Mouse (Mus musculus) forebrain, embryonic 15.5 days (tissue): Measurements from ENCODE around the gene Ubb. TPM values are rescaled to one million over a fixed set of nuclear protein-coding genes. Genes with fewer than 3 reads are reported as not detected.

Source experiments
- ATAC-seq: fragments of 200-750 bp; cut with Nextera tagmentation; replicated peaks from 2 replicates; pipeline ENCODE4 v1.8.0; 2017; ENCODE audit warnings: mild to moderate bottlenecking, moderate TSS enrichment, moderate library complexity
- H3K27ac ChIP-seq: fragments of 300-500 bp; sonication (generic); replicated peaks from 2 replicates; pipeline ENCODE4 v1.5.1; 2015; ENCODE audit warnings: mild to moderate bottlenecking, inconsistent platforms
- H3K27me3 ChIP-seq: fragments of 300-500 bp; sonication (generic); 2 replicates; pipeline ENCODE4 v1.6.1; 2015; ENCODE audit warnings: inconsistent platforms
- H3K36me3 ChIP-seq: fragments of 300-500 bp; sonication (generic); 2 replicates; pipeline ENCODE4 v1.6.1; 2015; ENCODE audit warnings: mild to moderate bottlenecking, inconsistent platforms
- H3K4me1 ChIP-seq: fragments of 300-500 bp; sonication (generic); 2 replicates; pipeline ENCODE4 v1.6.1; 2015; ENCODE audit warnings: inconsistent platforms
- H3K4me2 ChIP-seq: fragments of 300-500 bp; sonication (generic); replicated peaks from 2 replicates; pipeline ENCODE4 v1.6.1; 2015; ENCODE audit warnings: mild to moderate bottlenecking, inconsistent platforms
- H3K4me3 ChIP-seq: fragments of 300-500 bp; sonication (generic); 2 replicates; pipeline ENCODE4 v1.5.1; 2015; ENCODE audit warnings: mild to moderate bottlenecking, inconsistent platforms
- H3K9ac ChIP-seq: fragments of 300-500 bp; sonication (generic); replicated peaks from 2 replicates; pipeline ENCODE4 v1.6.1; 2015; ENCODE audit warnings: mild to moderate bottlenecking, inconsistent platforms
- H3K9me3 ChIP-seq: fragments of 300-500 bp; sonication (generic); 2 replicates; pipeline ENCODE4 v1.6.1; 2016; ENCODE audit warnings: inconsistent platforms
- WGBS: fragments of 180-500 bp; shearing (Covaris S2); methylation state at CpG from one replicate; pipeline ENCODE4 v1.1.7; 2015; ENCODE audit warnings: mixed read lengths; 5-methylcytosine and 5-hydroxymethylcytosine counted together
- polyA plus RNA-seq: library from polyadenylated mRNA; unstranded; fragments of >200 nt; fragmentation: Nextera tagmentation; extraction: Ambion mirVana; gene quantifications from 2 replicates; pipeline ENCODE4 v1.2.1, GENCODE M21; 2015

Gene Ubb
- polyA plus RNA-seq, 1 experiment from 2014 or later: 4,677 TPM

DNA sequence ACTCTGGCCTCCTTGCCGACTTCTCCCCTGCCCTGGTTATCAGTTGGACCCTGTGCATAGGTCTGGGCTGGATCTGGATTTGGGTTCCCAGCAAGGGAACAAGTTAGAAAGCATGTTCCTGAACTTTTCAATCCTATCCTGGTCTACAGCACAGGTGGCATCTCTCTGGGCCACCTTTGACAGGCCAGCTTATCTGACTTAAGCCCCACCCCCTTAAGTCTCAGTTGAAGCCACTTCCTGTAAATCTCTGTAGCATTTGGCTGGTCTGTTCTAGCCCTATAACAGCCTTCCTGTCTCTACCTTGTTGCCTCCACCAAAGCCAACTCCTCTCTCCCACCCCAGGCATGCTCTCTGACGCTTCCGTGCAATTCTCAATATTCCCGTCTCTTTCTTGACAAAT, 47.6 kb downstream of the Ubb start:
- no peak for ATAC-seq
- H3K4me3 ChIP-seq: no peak overlapping the region
- H3K36me3 ChIP-seq: no peaks in the 10 kb centered on the region
- no peaks in the 10 kb centered on the region for H3K9me3 ChIP-seq
- H3K4me2 ChIP-seq: no peak overlapping the region
- H3K27me3 ChIP-seq: no peaks in the 10 kb centered on the region
- no peak overlapping the region for H3K9ac ChIP-seq
- no peak overlapping the region for H3K27ac ChIP-seq
- peaks cover 5% of the 10 kb centered on the region for H3K4me1 ChIP-seq
- WGBS: 85% methylated on average over 4 of the region's 4 CpGs

DNA sequence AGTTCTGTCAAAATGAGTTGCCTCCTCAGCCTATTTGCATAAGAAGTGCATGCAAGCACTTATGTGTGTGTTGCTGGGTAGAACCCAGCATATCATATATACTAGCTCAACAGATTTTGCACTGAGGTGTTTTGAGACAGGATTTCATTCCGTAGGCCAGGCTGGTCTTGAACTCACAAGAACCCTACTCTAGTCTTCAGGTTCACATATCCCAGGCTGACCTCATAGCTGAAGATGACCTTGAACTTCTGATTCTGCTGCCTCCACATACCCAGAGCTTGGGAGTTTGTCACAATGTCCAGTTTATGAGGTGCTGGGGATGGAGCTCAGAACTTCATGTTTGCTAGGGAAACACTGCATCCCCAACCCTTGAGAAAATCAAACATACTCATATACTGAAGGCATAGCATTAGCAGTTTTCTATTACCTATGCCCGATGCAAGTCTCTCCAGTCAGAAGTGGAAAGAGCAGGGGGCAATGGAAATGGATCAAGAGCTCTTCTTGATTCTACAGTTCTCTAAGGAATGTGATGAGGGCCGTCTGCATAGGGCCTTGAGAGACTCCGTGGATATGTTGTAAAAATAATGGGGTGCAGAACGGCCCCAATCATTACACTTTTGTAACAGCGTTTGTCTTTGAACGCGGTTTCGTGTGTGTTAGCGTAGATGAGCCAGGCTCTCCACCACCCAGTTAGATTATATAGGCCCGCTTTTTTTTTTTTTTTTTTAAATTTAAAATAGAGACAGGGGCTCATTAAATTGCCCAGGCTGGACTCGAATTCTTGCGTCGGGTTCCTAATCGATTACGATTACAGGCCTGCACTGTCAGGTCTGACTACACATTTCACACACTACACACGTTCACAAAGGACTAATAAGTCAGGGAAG, 51.0 kb downstream of the Ubb start:
- peaks cover 29% of the 10 kb centered on the region for H3K36me3 ChIP-seq
- no peaks in the 10 kb centered on the region for H3K27me3 ChIP-seq
- 12% methylated on average over 17 of the region's 17 CpGs for WGBS
- H3K9me3 ChIP-seq: no peaks in the 10 kb centered on the region
- H3K4me2 ChIP-seq: peak overlapping the region; percentile 42
- ATAC-seq: no peak; the same call in 1 of the 2 replicates
- peaks cover 38% of the 10 kb centered on the region for H3K4me1 ChIP-seq
- H3K9ac ChIP-seq: peak overlapping the region; percentile 39
- peak overlapping the region; percentile 72 for H3K4me3 ChIP-seq
- peak overlapping the region; percentile 92 for H3K27ac ChIP-seq

Other genes starting within 250 kb of the Ubb start
- 5.4 and 5.5 TPM in 2 replicates for gene Pigl, start 92.7 kb upstream of the Ubb start, polyA plus RNA-seq
- gene Ncor1, start 92.6 kb upstream of the Ubb start, polyA plus RNA-seq: 212 and 213 TPM in 2 replicates
- 94.2 and 99.8 TPM in 2 replicates for gene Cenpv, start 11.9 kb upstream of the Ubb start, polyA plus RNA-seq
- 17.1 and 19.8 TPM in 2 replicates for gene Trpv2, start 23.3 kb downstream of the Ubb start, polyA plus RNA-seq
- 11.1 and 11.3 TPM in 2 replicates for gene Lrrc75a, start 97.4 kb downstream of the Ubb start, polyA plus RNA-seq
- gene Mmgt2, start 97.5 kb downstream of the Ubb start, polyA plus RNA-seq: 26.2 and 30.7 TPM in 2 replicates
- gene Zfp287, start 180.7 kb downstream of the Ubb start, polyA plus RNA-seq: 25.5 and 26.0 TPM in 2 replicates
- gene Gm10428, start 201.9 kb downstream of the Ubb start, polyA plus RNA-seq: not detected in 2 replicates
- 40.1 and 41.8 TPM in 2 replicates for gene Zfp286, start 238.3 kb downstream of the Ubb start, polyA plus RNA-seq